Mouse (Mus musculus) yolk sac, embryonic 10.5 days (tissue): Measurements from ENCODE around the gene Nav2.
A peak's percentile ranks its signal among the peaks of the same experiment; 100 is the strongest.

Experiments used
- DNase-seq: peaks from one replicate; pipeline ENCODE4 v3.0.0-alpha.2; 2017; ENCODE audit warnings: low spot score

The Nav2 gene

DNA sequence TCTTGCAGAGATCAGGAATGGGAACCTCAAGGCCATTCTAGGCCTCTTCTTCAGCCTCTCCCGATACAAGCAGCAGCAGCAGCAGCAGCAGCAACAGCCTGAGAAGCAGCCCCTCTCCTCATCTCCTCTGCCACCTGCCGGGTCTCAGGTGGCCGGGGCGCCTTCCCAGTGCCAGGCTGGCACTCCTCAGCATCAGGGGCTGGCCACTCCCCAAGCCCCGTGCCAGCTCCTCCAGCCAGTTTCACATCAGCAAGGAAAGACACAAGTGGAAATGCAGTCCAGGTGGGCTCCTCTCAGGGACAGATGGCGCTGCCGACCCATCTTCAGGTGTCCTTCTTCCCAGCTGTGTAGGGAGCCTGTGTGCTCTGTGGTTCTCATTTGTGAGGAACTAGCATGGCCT lies 500.1 kb downstream of the Nav2 start:
- DNase-seq: no peak

DNA sequence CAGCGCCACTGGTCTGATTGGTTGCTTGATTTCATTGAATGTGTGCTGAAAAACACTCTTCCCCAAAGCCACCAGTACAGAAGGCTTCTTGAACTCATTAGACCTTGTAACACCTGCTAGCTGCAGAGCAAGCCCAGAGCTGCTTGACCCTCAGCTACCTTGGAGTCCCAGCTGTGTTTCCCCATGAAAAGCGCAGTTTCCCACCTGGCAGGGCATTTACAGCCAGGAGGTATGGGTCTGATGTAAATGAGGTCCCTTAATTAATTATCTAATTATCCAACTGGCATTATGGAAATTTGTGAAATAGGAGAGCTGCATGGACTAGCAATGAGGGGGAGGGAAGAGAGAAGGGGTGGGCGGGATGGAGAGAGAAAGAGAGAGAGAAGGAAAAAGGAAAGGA lies 500.7 kb downstream of the Nav2 start:
- DNase-seq: no peak

DNA sequence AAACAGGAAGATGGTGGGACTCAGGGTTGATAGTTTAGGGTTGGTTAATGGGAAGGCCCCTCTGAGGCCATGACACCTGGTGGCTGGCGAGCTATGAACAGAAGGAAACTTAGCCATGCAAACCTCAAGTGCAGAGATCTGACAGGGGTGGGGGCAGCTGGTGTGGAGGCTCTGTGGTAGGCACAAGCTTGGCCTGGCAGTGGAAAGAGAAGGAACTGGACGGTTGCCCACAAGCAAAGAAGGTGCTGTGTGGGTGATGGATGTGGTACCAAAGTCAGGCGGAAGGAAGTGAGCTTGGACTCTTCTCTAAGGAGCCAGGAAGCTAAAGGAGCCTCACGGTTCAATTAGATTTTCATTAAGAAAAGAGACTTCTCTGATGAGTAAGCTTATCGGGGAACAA lies 501.7 kb downstream of the Nav2 start:
- DNase-seq: no peak

DNA sequence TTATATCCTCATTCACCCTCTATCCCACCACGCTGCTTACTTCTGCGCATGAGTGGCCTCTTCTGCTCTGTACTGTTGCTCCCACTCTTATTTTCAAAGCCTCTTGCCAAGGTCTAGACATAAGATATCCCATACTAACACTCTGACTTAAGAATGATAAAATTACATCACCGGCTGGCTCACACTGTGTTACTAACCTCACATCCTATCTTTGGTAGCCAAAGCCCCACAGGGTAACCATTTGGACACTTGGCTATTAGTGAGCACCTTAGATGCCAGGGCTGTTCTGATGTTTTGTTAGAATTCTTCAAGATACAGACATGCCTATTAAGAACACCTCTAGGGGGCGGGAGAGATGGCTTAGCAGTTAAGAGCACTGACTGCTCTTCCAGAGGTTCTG lies 502.4 kb downstream of the Nav2 start:
- DNase-seq: no peak

DNA sequence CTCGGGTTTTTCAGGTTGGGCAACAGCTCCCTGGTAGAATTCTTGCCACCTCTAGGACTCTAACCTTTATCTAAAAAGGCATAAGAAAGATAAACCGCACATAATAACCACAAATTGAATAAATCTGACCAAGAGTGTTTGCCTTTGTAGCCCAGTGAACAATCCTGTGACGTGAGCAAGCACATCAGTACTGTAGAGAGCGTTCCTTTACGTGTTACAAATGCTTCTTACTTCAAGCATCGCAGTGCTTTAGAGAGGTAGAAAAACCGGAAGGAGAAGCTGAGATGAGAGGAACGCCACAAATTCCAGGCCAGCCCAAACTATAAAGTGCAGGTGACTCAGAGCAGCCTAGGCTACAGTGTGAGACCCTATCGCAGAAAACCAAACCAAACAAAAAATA lies 503.3 kb downstream of the Nav2 start:
- no peak for DNase-seq

DNA sequence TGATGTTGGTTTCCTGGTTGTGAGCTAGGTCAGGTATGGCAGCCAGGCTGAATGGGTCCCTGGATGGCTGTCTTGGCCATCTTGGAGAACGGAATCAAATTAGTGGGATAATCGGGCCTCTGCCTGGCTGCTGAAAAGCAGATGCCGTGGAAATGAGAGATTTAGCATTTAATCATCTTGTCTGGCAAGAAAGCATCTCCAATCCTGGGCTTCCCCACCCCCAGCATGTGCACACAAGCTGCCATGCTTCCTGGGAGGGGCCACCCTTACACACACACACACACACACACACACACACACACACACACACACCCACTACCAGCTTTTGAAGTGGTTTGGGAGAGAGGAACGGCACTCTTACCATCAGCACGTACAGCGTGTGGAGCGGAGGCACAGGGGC lies 506.6 kb downstream of the Nav2 start:
- no peak for DNase-seq

DNA sequence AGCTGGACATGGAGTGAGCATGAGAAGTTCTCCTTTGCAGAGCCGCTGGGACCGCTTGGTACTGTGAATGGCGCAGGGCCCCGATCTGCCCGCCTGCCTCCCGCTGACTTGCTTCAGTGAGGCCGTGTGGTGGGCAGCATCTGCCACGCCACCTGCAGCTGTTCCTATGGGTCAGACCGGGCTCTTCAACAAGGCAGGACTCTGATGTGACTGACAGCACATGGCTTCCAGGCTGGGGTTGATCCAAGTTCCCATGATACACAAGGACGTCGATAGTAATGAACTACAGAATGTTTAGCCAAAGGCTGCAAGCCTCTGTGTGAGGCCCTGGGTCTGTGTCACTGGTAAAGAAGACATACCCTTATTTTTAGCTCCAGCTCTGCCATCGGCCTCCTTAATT lies 507.2 kb downstream of the Nav2 start:
- DNase-seq: no peak

DNA sequence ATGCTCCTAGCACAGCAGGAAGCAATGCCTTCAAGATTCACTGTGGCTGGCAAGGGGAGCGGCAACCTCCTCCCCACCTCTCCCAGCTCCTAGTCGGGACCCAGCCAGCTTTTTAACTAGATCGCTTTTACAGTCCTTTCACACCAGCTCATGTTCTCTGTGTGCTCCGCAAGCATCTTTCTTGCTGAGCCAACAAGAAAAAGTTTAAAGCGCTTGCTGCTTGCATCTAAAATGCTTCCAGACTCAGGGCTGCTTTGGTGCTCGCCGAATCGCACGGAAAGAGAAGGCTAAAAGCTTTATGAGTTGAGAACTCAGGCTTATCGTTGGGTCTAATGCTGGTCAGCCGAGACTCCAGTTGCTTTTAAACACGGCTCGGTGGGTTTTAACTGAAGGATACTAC lies 510.3 kb downstream of the Nav2 start:
- no peak for DNase-seq

DNA sequence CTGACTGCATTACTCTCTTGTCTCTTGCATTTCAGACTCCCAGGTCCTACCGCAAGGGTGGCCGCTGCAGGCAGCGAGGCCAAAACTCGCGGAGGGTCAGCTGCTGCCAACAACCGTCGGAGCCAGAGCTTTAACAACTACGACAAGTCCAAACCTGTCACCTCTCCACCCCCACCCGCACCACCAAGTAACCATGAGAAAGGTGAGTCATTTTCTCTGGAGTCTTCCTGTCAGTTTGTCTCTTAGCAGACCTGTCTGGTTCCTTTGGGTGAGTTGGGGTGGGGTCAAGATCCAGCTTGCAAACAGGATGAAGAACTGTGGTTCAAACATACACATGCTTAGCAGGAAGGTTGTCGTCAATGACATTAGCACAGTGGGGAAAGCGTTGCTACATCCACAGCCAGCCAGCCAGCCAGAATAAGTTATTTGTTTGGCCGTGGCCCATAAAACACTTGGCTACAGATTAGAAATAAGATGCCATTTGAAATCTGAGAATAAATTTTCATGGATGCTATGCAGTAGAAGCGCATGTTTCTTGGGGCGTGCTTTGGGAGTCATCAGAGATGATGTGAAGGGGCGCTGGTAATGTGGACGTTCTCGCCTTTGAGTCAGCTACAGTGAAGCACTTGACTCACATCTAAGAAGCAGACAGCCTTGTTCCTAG lies 511.8 kb downstream of the Nav2 start:
- no peak for DNase-seq

DNA sequence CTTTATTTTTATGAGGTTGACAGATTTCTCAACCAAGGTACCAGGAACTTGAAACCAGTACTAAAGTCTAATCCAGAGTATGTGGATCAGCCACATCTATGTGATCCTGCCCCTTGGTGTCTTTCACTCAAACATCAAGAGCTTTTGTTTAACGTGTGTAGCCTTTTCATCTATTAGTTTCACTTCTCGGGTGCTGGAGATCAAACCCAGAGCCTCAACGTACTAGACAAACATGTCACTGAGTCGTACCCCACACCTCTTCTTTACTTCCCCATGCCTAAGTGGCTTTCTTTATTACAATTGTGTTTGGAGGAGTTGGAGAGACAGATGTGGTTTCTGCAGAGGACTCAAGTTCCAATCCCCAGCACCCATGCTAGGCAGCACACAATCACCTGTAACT lies 512.7 kb downstream of the Nav2 start:
- DNase-seq: no peak

DNA sequence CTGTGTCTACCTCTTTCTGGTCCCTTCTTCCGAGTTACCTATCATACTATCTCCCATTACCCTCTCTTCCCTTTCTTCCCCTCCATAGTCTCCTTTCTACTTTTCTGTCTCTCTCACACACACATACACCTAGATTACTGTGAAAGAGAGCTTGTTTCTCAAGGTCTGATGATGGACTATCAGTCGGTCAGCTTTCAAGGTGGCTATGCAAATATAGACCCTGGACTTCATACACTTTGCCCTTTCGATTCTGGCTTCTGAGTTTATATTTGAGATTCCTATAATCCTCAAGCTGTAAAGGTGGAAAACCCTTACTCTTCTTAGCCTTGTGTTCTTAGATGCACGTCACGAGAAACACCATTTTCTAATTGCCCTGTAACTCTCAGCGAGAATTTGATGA lies 515.4 kb downstream of the Nav2 start:
- peak; percentile 44 for DNase-seq

DNA sequence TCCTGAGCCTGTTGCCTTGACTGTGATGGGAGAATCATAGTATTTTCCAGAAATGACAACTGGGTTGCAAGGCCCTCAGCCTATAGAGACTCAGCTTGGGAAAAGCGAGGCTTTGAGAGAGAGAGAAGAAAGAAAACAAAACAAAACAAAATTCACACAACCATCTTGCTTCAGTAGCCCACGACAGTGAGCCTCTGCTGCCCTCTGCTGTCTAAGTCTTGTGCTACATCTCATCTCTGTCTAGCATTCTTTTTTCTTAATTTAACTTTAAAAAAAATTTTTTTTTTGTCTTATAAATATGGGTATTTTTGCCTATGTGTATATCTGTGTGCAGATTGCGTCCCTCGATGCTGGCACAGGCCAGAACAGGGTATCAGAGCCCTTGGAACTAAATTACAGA lies 517.5 kb downstream of the Nav2 start:
- DNase-seq: no peak

DNA sequence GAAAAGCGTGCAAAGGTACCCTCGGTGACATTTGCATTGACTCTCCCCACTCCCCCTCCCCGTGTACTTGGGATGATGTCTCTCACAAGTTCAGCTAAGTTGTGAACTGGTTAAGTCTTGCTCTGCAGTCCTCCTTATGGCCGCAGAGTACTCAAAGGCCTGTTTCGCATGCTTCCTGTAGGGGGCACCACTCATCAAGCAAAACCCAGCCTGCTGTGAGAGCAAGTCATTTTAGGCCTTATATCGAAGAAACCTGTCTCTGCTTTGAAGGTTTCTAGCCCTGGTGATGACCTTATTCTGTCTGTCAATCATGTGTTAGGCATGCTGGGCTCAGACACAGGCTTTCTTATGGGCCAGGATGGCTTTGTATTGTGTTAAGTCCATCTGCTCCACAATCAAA lies 519.3 kb downstream of the Nav2 start:
- no peak for DNase-seq

DNA sequence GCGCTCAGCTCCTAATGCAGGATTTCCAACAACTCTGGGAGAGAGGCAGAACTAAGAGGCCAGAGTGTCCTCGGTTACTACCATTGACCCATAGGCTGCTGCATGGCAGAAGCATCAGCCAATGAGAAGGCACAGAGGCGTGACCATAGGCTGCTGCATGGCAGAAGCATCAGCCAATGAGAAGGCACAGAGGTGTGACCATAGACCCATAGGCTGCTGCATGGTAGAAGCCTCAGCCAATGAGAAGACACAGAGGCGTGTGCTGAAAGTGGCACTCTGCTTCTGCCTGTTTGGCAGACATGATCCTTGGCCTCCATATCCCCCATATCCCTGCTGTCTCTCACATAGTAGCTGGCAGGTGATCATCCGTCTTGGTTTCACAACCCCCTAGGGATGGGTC lies 520.4 kb downstream of the Nav2 start:
- no peak for DNase-seq

DNA sequence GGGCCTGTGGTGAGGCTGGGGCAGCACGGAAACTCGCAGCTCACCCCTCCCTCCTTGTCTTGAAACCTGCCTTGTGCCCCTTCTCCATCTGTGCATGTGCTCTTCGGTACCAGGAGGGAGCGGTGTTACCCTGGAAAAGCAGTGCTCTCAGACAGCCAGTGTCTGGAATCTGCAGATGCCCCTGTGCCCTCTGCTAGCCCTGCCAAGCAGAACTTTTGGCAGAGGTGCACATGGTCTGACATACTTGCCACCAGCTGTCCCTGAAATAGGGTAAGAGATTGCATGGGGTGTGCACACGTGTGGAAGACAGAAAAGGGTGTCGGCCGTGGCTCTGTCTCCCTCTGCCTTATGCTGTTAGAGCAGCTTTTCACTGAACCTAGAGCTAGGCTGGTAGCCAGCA lies 522.3 kb downstream of the Nav2 start:
- no peak for DNase-seq

DNA sequence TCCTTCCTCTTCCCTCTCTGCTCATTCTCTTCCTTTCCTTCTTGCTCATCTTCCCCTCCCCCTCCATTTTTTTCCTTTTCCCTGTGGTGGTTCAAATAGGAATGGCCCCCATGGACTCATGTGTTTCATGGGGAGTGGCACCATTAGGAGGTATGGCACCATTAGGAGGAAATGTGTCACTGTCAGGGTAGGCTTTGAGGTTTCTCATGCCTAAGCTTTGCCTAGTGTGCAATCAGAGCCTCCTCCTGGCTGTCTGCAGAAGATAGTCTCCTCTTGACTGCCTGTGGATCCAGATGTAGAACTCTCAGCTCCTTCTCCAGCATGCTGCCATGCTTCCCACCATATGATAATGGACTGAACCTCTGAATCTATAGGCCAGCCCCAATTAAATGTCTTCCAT lies 525.4 kb downstream of the Nav2 start:
- DNase-seq: no peak

DNA sequence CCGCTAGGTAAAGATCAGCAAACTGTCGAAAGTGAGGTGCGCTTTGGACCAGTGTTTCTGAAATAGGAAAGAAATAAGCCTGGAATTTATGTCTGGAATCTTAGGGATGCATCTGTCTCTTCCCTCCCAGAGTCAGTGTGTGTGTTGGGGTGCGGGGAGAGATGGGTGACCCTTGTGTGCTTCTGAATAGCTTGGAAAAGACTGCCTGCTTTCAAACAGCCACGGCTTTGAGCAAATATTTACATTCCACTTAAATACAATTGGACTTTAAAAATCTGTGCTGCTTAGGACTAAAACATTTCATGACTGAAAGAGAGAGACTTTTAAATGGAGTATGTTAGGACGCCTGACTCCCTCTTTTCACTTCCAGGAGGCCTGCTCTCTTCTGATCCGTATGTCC lies 528.0 kb downstream of the Nav2 start:
- peak; percentile 40 for DNase-seq

DNA sequence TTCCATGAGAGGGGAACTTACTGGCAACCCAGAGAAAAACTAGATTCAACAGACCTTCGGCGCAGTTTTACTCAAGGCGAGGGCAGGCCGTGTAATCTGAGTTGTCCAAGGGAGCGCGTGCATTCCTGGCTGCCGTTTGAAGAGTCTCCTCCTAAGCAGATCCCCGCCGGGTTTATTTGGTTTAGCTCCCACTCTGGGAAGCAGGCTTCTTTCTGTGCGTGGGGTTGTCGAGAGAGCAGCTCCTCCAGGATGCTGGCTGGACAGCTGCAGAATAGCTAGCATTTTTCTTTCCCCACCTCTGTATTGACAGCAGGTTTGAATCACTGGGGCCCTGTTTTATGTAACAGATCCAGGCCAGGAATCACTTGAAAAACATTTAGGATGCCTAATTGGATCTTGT lies 529.4 kb downstream of the Nav2 start:
- DNase-seq: peak; percentile 67

DNA sequence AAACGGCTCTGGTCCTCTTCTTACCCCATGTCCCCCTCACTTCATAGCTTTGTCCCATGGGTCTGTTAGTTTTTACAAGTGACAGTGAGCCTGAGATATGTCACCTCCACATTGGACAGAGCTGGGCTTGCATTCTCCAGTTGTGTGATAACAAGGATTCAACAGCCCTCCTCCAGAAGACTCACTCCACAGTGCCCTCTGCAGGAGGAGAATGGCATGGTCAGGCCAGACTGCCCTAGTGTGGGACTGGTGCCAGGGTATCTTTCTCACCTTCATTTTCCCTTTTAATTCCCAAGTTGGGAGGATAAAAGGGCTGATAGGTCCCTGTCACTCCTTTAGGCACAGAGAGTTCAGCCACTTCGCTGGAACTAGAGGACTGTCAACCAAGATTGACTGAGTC lies 530.6 kb downstream of the Nav2 start:
- no peak for DNase-seq

DNA sequence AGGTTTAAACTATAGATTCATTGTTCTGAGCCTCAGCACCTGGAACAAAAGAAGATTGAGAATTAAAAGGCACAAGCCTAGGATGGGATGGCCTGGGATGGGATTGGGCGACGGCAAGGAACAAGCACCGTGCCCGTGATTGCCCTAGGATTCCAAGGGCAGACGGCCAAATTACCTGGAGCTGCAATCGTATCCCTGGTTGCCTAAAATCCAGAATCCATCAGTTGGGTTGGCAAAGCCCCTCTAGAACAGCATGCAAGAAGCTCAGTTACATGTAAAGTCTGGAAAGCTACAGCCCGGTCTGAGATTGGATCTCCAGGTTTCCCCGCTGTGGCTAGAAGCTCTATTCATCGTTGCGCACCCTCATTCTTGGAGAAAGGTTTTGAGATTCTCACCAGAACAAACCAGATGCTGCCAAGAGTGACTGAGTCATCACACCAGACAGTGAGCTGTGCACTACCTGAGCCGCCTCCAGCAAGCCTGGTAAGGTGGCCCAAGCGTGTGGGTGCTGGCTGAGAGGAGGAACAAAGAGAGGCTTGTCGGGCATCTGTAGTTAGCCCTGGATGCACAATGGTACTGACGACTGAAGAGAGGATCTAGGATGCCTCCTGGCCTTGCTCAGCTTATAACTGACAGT lies 531.9 kb downstream of the Nav2 start:
- DNase-seq: no peak

DNA sequence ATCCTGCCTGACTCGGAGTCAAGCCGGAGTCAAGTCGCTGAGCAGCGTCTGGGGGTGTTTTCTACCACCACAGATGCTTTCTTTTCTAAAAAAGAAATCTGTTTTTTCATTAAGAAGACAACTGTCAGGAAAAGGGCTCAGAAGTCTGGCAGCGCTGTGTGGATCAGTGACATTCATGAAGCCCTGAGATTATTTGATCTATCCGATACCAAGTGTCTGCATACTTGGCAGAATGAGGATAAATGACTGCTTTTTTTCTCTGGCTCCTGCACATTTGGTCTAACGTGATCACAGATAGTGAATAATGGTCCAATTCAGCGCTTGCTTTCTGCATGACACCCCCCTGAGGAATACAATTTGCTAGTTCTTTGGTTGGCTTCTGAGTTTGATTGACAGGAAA lies 533.7 kb downstream of the Nav2 start:
- DNase-seq: no peak

DNA sequence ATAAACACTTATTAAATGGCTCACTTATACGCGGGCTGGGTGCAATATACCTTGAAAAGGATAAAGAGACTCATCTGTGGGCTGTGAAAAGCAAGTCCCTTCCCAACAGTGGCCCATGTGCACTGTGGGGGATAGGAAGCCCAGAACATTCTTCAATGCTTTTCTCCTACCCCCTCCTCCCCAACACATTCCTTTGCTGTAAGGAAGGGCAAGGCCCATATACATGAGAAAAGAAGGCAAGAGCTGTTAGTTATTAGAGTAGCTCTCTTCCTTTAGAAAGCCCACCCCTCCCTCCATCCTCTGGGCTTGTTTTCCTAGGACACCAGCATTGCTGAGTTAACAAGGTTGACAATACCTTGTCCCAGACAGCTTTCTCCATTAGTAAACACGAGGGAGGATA lies 540.1 kb downstream of the Nav2 start:
- DNase-seq: no peak

DNA sequence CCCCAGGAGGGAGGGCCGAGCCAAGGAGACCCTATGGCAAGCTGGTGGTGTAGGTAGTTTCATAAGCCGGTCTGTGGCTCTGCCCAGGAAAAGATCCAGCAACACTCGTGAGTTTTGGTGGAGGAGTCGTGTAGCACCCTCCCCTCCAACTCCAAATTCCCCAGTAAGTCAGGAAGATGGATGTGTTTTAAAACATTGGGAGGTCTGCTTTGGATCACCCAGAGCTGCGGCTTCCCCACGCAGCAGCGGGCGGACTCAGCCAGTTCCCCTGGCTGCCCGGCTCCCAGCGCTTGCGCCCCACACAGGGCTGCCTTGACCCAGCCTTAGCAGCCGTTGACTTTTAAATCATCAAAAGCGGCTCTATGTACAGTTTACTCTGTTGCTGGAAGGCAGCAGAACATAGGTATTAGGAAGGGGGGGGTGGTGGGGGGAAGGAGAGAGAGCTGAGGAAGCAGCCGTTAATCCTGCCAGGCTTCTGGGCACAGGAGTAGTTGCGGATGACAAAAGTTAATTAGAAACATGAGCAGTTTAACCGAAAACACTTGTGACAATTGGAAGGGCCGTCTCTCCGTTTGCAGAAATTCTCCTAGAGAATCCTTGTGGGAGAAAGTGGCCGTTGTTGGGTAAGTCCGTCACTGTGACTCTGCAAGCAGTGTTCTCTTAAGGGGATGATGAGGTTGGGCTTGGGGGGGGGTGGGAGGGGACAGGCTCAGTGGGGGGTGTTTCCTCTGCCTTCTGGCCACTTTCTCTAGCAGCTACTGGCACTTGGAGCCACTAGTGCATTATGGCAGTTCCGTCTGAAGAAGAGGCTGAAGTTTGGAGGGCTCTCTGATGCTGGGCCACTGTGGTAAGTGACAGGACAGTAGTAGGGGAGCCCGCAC lies 542.0 kb downstream of the Nav2 start:
- peak; percentile 69 for DNase-seq
